ENCODE assay signal across 26 mouse cellular contexts in the genomic region with DNA sequence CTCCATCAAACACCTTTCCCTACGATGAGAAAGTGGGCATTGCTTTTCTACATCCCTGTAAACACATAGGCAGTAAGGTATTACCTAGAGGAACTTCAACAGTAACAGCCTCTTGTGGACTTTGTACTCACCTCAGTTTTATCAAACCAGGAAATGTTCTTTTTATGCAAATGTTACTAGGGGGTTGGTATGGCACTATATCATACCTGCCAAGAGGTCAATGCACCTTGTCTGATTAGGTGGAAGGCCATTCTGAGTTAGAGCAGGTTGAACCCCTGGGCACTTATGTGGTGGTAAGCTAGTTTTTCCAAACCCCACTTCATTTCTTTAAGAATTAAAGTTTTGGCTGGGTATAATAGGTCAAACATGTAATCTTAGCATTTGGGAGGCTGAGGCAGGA. TPM values are rescaled to one million over a fixed set of nuclear protein-coding genes. Genes with fewer than 3 reads are reported as not detected.
DNase-seq lines count a peak whose midpoint lies in the region; ATAC-seq lines count a peak whose summit lies in the region.
"Had no signal": no experiment of that assay in that cellular context is flagged by ENCODE, and none has a peak within 500 bp of the region (broad histone marks: within the 10 kb centered on the region; RNA-seq: fewer than 3 reads in every experiment).

No protein-coding gene starts in this region.

- peak; percentile 58 for ATAC-seq in intestine, embryonic 15.5 days
- peak; percentile 15 for ATAC-seq in stomach, embryonic 16.5 days (ENCODE audit: insufficient read depth, low FRiP score)
- ATAC-seq: CD4-positive, CD25-positive, alpha-beta regulatory T cell, adult 4 months; forebrain, embryonic 14.5 days; forebrain, postnatal 0 days had no signal

- H3K9ac ChIP-seq in intestine, embryonic 15.5 days, result no peak overlapping the region
- no peak overlapping the region for H3K9ac ChIP-seq in stomach, embryonic 16.5 days (ENCODE audit: low read length)
- H3K9ac ChIP-seq: embryonic facial prominence, embryonic 12.5 days; embryonic facial prominence, embryonic 15.5 days; forebrain, postnatal 0 days; heart, embryonic 12.5 days; heart, embryonic 15.5 days; hindbrain, embryonic 14.5 days had no signal

- no peak overlapping the region for H3K4me3 ChIP-seq in intestine, embryonic 15.5 days (replicated peaks)
- no peak overlapping the region for H3K4me3 ChIP-seq in stomach, embryonic 16.5 days (replicated peaks; ENCODE audit: low read length)
- H3K4me3 ChIP-seq: embryonic facial prominence, embryonic 12.5 days; embryonic facial prominence, embryonic 15.5 days; heart, embryonic 12.5 days; heart, embryonic 15.5 days; hindbrain, embryonic 10.5 days had no signal

- WGBS in intestine, embryonic 15.5 days, result 68% methylated on average over 1 of the region's 1 CpGs
- 33% methylated on average over 1 of the region's 1 CpGs for WGBS in large intestine, adult 2 months
- 74% methylated on average over 1 of the region's 1 CpGs for WGBS in stomach, embryonic 16.5 days

- H3K27ac ChIP-seq in intestine, embryonic 15.5 days, result peak overlapping the region; percentile 44; the same call in 1 of the 2 replicates
- H3K27ac ChIP-seq in stomach, embryonic 16.5 days (ENCODE audit: low read length), result peak overlapping the region; percentile 67
- H3K27ac ChIP-seq: embryonic facial prominence, embryonic 12.5 days; embryonic facial prominence, embryonic 15.5 days; heart, embryonic 15.5 days; hindbrain, embryonic 10.5 days; hindbrain, embryonic 14.5 days had no signal

- no peaks in the 10 kb centered on the region for H3K27me3 ChIP-seq in intestine, embryonic 15.5 days (replicated peaks)
- H3K27me3 ChIP-seq in stomach, embryonic 16.5 days (ENCODE audit: control insufficient read depth, insufficient read depth, low read length), result no peaks in the 10 kb centered on the region
- H3K27me3 ChIP-seq: embryonic facial prominence, embryonic 12.5 days; embryonic facial prominence, embryonic 15.5 days; heart, embryonic 12.5 days; heart, embryonic 15.5 days had no signal

- H3K9me3 ChIP-seq in intestine, embryonic 15.5 days, result no peaks in the 10 kb centered on the region
- H3K9me3 ChIP-seq in stomach, embryonic 16.5 days (replicated peaks; ENCODE audit: control insufficient read depth, low read length), result no peaks in the 10 kb centered on the region
- H3K9me3 ChIP-seq: embryonic facial prominence, embryonic 12.5 days; embryonic facial prominence, embryonic 15.5 days; heart, embryonic 12.5 days; heart, embryonic 15.5 days; hindbrain, embryonic 10.5 days had no signal

- H3K36me3 ChIP-seq in intestine, embryonic 15.5 days, result peaks cover 34% of the 10 kb centered on the region
- peaks cover 30% of the 10 kb centered on the region for H3K36me3 ChIP-seq in stomach, embryonic 16.5 days (ENCODE audit: control insufficient read depth, insufficient read depth, low read length)

- peak; percentile 83 for DNase-seq in large intestine, adult 2 months (ENCODE audit: low read depth, low spot score)
- DNase-seq in spleen, postnatal 4 days (ENCODE audit: low spot score in 2 of 2), result no peak
- no peak for DNase-seq in urinary bladder, adult 2 months (ENCODE audit: low spot score)
- no peak for DNase-seq in B cell, adult 2 months
- DNase-seq: adrenal gland, adult 8-10 months; adrenal gland, postnatal 25 days; cerebellum, adult 11-12 months; cerebellum, adult 8-10 months; cerebellum, postnatal 14 days; forebrain, postnatal 0 days; gastrocnemius, postnatal 25 days; heart, adult 18-20 months; heart, postnatal 10 days; heart, postnatal 36 days; kidney, adult 11 months had no signal

- H3K4me2 ChIP-seq in intestine, embryonic 15.5 days (replicated peaks), result peak overlapping the region; percentile 26
- H3K4me2 ChIP-seq in stomach, embryonic 16.5 days (ENCODE audit: low read depth, low read length), result 0 out of 2 replicates have a peak overlapping the region, but pooled peaks have one; percentile 5
- H3K4me2 ChIP-seq: embryonic facial prominence, embryonic 12.5 days; embryonic facial prominence, embryonic 15.5 days; heart, embryonic 12.5 days; heart, embryonic 15.5 days; hindbrain, embryonic 14.5 days had no signal

- H3K4me1 ChIP-seq in intestine, embryonic 15.5 days (replicated peaks), result peaks cover 7% of the 10 kb centered on the region; the same call in 1 of the 2 replicates
- peaks cover 15% of the 10 kb centered on the region for H3K4me1 ChIP-seq in stomach, embryonic 16.5 days (ENCODE audit: control insufficient read depth, insufficient read depth, low read length)

RNA-seq across cellular contexts. Expression of a gene that starts 3.9 kb away (rescaled TPM):
- 32.1 and 32.5 TPM in 2 replicates for polyA plus RNA-seq in intestine, embryonic 15.5 days (2015; fragmentation: Nextera tagmentation; extraction: Ambion mirVana)
- 13.8 and 18.0 TPM in 2 replicates for polyA plus RNA-seq in large intestine, adult 2 months (2012; rRNA removed)
- polyA plus RNA-seq in stomach, embryonic 16.5 days (2015; fragmentation: Nextera tagmentation; extraction: Ambion mirVana), result 26.0 and 26.6 TPM in 2 replicates
- 12.6 and 13.1 TPM in 2 replicates for polyA plus RNA-seq in urinary bladder, adult 2 months (2012; rRNA removed)

RNA-seq across cellular contexts. Expression of a gene that starts 29.9 kb away (rescaled TPM):
- polyA plus RNA-seq in intestine, embryonic 15.5 days (2015; fragmentation: Nextera tagmentation; extraction: Ambion mirVana), result 2.9 and 5.3 TPM in 2 replicates
- polyA plus RNA-seq in large intestine, adult 2 months (2012; rRNA removed), result 0.11 and 0.33 TPM in 2 replicates
- 17.3 and 22.6 TPM in 2 replicates for polyA plus RNA-seq in stomach, embryonic 16.5 days (2015; fragmentation: Nextera tagmentation; extraction: Ambion mirVana)
- polyA plus RNA-seq in urinary bladder, adult 2 months (2012; rRNA removed), result not detected in 2 replicates
- polyA plus RNA-seq: C2C12; CD4-positive, CD25-positive, alpha-beta regulatory T cell, adult 4 months; forebrain, embryonic 14.5 days; hindbrain, embryonic 10.5 days had no signal

RNA-seq across cellular contexts. Expression of a gene that starts 46.8 kb away (rescaled TPM):
- polyA plus RNA-seq in intestine, embryonic 15.5 days (2015; fragmentation: Nextera tagmentation; extraction: Ambion mirVana), result 88.4 and 96.6 TPM in 2 replicates
- polyA plus RNA-seq in large intestine, adult 2 months (2012; rRNA removed), result 31.9 and 40.8 TPM in 2 replicates
- 58.5 and 61.0 TPM in 2 replicates for polyA plus RNA-seq in stomach, embryonic 16.5 days (2015; fragmentation: Nextera tagmentation; extraction: Ambion mirVana)
- polyA plus RNA-seq in urinary bladder, adult 2 months (2012; rRNA removed), result 19.5 and 22.1 TPM in 2 replicates

RNA-seq across cellular contexts. Expression of a gene that starts 52.0 kb away (rescaled TPM):
- 53.0 and 54.4 TPM in 2 replicates for polyA plus RNA-seq in intestine, embryonic 15.5 days (2015; fragmentation: Nextera tagmentation; extraction: Ambion mirVana)
- polyA plus RNA-seq in large intestine, adult 2 months (2012; rRNA removed), result 117 and 129 TPM in 2 replicates
- polyA plus RNA-seq in stomach, embryonic 16.5 days (2015; fragmentation: Nextera tagmentation; extraction: Ambion mirVana), result 64.3 and 73.2 TPM in 2 replicates
- 84.3 and 129 TPM in 2 replicates for polyA plus RNA-seq in urinary bladder, adult 2 months (2012; rRNA removed)
